Mouse (Mus musculus) heart, adult 9 months (tissue): ENCODE data around the gene Slc35g3.
"Not testable (repeated sequence)": the region's sequence is repeated elsewhere in the genome, so short reads cannot be mapped to it uniquely, and the experiment has no call there.

Source experiments
- DNase-seq, 2 experiments: peaks; one replicate each; pipeline ENCODE4 v3.0.0; 2022; ENCODE audit warnings: low spot score in 2 of 2

Gene Slc35g3

GRCm38 (mm10) chr11:69754701-69755100, 7.1 kb downstream of the Slc35g3 start:
- DNase-seq, result peak in 1 of 2 experiments; percentile 42

- no peak for DNase-seq
These were observed 7.5 kb downstream of the Slc35g3 start for GRCm38 (mm10) chr11:69754233-69754632.

- DNase-seq, result no peak
These were observed 9.1 kb downstream of the Slc35g3 start for GRCm38 (mm10) chr11:69752686-69753085.

- no peak for DNase-seq
These were observed 10.1 kb downstream of the Slc35g3 start for GRCm38 (mm10) chr11:69751635-69752034.

GRCm38 (mm10) chr11:69731408-69731807, 30.4 kb downstream of the Slc35g3 start:
- DNase-seq, result not testable (repeated sequence)

- DNase-seq, result peak in 1 of 2 experiments; percentile 40
These were observed 32.7 kb downstream of the Slc35g3 start for GRCm38 (mm10) chr11:69729063-69729462.

GRCm38 (mm10) chr11:69725951-69726350, 35.8 kb downstream of the Slc35g3 start:
- DNase-seq, result no peak

- no peak for DNase-seq
These were observed 38.7 kb downstream of the Slc35g3 start for GRCm38 (mm10) chr11:69723074-69723473.

GRCm38 (mm10) chr11:69720852-69721251, 40.9 kb downstream of the Slc35g3 start:
- DNase-seq, result no peak

- no peak for DNase-seq
These were observed 42.3 kb downstream of the Slc35g3 start for GRCm38 (mm10) chr11:69719423-69719822.

GRCm38 (mm10) chr11:69718661-69719060, 43.1 kb downstream of the Slc35g3 start:
- DNase-seq, result no peak

- no peak for DNase-seq
These were observed 44.8 kb downstream of the Slc35g3 start for GRCm38 (mm10) chr11:69716953-69717352.

GRCm38 (mm10) chr11:69715929-69716328, 45.8 kb downstream of the Slc35g3 start:
- peak in 1 of 2 experiments; percentile 51 for DNase-seq

GRCm38 (mm10) chr11:69715482-69715881, 46.3 kb downstream of the Slc35g3 start:
- DNase-seq, result no peak

- DNase-seq, result no peak
These were observed 47.0 kb downstream of the Slc35g3 start for GRCm38 (mm10) chr11:69714636-69715329.

- DNase-seq, result no peak
These were observed 48.7 kb downstream of the Slc35g3 start for GRCm38 (mm10) chr11:69712954-69713672.

GRCm38 (mm10) chr11:69711082-69711481, 50.7 kb downstream of the Slc35g3 start:
- no peak for DNase-seq

GRCm38 (mm10) chr11:69710470-69710869, 51.3 kb downstream of the Slc35g3 start:
- no peak for DNase-seq
